Mouse (Mus musculus): ENCODE data around the gene Kcnab2. TPM values are rescaled to one million over a fixed set of nuclear protein-coding genes. Genes with fewer than 3 reads are reported as not detected.

Gene Kcnab2
- total RNA-seq, 2 experiments from 2014 or later: 3.9 to 4.7 TPM

DNA sequence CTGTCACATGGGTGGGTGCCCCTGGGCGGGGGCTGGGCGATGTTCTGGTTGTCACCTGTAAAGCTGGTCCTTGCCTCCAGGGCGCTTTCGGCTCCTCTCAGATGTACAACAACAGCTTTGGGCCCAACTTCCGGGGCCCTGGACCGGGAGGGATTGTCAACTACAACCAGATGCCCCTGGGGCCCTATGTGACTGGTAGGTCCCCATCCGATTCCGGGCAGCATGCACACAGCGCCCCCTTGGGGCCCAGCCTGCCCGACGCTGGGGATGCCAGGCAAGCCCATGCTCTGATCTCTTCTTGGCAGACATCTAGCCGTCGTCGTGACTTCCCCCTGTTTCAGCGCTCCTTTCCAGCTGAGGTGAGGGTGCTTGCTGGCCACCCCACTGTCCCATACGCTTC lies 92.0 kb downstream of the Kcnab2 start:
- peak; percentile 26 to 40 for DNase-seq

DNA sequence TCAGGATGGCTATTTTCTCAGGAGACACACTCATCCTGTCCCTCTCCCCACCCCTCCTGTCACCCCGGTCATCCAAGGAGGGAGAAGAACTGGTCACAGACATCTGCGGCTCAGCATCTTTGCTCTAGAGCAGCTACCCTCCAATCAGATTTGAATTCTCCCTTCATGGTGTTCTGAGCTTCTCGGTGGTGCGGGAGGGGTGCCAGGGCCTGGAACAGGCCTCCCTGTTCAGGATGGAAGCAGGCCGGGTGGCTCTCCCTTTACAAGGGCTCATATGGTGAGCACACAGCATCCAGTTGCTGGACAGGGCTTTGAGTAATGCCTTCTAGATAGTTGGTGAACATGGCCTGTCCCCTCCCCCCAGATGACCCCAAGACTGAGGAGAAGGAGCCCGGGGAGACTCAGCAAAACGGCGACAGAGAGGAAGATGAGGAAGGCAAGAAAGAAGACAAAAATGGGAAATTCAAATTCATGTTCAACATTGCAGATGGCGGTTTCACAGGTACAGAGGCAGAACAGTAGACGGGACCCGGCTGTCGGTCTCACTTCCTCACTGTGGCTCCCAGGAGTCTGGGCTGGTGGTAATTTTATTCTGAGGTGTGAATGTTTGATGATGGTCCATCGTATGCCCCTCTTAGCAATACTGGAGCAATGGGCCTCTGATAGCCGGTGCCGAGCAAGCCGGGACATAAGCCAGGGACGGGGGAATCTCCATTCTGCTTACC lies 95.0 kb downstream of the Kcnab2 start:
- DNase-seq: no peak

DNA sequence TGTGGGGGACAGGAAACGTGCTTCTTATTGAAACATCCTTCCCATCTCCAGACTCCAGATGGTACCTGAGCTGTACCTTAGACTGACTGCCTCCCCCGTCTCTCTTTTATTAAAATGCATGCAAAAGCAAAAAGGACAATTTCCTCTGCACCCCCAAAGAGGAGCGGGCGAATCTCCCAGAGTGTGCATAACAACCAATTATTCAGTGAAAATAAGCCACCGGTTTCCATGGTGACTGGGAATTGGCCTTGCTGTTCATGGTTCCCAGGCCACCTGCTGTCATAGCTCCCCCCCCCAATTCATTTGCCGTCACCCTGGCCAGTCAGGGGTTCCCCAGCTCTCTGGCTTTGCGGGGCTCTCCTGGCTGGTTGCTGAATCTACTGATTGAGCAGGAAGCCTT lies 112.4 kb downstream of the Kcnab2 start:
- no peak for DNase-seq

DNA sequence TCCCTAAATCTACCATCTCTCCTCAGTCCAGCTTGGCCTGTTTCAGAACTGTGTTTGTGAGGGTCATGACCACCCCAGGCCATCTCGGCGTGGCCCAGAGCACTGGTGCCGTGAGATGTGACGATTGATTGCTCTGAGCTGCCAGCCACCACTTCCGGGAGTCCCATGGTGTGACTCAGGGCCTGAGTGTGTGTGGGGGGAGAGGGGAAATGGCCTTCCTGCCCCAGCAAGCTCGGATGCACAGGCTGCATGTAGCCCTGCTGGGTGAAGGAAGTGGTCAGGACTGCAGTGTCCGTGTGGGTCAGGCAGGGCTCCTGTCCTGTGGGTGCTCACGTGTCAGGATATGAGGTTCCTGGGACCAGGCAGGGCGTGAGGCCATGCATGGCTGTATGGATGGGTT lies 115.5 kb downstream of the Kcnab2 start:
- peak in 1 of 2 experiments; percentile 10 for DNase-seq

DNA sequence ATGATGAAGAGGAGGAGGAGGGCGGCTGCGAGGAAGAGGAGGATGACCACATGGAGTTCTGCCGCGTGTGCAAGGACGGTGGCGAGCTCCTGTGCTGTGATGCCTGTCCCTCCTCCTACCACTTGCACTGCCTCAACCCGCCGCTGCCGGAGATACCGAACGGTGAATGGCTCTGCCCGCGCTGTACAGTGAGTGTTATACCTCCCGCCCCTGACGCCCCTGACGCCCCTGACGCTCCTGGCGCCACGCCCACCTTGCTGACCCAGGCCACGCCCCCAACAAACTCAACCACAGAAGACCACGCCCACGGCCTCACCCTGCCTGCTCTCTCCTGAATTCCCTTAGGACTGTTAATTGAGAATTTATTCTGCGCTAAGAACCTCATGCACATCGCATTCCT lies 116.8 kb downstream of the Kcnab2 start:
- peak; percentile 14 to 31 for DNase-seq

DNA sequence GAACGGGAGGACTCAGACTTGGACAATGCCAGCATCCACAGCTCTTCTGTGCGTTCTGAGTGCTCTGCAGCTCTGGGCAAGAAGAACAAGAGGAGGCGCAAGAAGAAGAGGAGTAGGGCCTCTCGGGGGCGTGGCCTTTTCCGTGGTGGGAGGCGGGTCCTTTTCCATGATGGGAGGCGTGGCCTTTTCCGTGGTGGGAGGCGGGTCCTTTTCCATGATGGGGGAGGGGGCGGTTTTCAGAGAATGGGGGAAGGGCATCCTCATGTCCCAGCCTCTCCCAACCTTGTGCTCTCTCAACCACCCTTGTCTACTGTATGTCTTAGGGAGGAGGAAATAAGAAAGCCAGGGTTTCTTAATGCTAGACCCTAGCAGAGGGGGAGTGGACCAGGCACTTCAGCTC lies 118.0 kb downstream of the Kcnab2 start:
- no peak for DNase-seq

DNA sequence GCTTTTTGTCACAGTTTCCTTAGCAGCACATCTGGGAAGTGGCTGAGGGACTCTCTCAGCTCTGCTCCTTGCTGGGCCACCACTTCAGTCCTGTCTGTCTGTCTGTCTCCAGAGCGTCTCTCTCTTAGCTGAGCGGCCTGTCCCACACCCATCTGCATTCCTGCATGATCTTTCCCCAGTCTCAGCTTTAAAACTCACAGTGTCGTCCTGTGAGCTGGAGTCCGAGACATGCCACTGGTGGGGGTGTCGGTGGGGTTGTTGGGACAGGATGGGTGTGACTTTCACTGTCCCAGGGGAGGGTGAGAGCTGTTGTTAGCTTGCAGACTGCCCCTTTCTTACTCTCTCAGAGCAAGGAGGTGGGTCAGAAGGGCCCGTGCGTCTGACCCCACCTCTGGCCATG lies 122.0 kb downstream of the Kcnab2 start:
- DNase-seq: no peak

DNA sequence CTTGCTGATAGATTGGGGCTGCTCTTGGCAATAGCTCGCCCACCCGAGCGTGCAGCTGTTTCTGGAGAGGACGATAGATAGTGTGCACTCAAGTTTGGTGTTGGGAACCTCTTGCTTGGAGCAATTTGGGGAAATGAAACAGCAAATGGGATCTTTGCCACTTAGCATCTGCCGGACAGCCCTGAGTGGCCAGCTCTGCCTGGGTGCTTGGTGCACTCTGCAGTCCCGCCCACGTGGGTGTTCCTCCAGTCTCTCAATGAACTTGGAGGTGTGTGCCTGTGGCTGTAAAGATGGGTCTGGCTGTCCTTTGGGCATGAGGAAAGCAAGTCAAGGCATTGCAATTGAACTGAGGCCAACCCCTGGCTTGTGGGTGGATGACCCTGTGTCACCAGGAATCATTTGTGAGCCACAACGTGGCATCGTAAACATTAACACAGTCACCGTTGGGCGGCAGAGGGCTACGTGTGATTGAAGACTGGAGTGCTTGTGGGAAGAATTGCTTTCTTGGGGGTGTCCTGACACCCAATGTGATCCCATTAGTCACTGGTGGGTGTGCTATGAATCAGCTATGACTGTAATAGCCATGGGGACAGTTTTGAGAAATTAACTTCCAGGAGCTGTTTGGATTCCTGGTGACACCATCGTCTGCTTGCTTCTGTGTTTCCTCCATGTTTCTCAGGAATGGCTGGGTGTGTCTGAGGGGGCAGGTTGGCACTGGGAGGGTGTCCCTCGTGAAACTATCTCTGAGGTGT lies 123.6 kb downstream of the Kcnab2 start:
- DNase-seq: no peak

DNA sequence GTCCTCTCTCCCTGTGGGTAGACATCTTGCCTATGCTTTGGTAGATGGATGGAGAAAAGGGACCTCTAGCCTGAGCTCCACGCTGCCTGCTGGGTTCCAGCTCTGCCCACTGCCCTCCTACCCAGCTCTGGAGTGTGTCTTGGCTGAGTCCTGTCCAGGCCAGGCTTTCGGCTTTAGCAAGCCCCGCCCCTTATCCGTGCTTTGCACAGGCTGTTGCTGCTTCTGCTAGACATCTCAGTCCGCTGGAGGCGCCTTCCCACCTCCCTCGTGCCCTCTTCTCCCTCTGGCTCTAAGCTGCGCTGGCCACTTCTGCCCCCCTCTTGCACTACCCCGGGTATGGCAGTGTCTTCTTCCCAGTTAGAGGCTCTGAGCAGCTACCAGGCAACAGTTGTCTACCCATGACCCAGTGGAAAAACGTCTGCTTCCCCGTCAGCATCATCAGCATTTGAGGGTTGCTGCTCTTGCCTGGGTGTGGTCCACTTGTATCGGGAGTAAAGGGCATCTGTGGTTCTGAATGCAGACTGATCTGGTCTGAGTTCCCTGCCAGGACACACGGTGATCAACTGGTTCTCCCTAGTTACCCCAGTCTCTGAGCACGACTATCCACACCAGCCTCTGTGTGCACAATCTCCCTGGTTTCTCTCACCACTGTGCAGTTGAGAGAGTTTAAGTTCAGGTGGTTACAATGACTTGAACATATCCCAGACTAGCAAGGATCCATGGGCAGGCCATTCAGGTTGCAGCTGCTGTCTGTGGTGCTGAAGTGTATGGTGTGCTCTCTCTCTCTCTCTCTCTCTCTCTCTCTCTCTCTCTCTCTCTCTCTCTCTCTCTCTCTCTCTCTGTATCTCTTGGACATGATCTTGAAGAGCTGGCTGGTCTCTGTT lies 126.0 kb downstream of the Kcnab2 start:
- peak in 1 of 2 experiments; percentile 18 for DNase-seq

DNA sequence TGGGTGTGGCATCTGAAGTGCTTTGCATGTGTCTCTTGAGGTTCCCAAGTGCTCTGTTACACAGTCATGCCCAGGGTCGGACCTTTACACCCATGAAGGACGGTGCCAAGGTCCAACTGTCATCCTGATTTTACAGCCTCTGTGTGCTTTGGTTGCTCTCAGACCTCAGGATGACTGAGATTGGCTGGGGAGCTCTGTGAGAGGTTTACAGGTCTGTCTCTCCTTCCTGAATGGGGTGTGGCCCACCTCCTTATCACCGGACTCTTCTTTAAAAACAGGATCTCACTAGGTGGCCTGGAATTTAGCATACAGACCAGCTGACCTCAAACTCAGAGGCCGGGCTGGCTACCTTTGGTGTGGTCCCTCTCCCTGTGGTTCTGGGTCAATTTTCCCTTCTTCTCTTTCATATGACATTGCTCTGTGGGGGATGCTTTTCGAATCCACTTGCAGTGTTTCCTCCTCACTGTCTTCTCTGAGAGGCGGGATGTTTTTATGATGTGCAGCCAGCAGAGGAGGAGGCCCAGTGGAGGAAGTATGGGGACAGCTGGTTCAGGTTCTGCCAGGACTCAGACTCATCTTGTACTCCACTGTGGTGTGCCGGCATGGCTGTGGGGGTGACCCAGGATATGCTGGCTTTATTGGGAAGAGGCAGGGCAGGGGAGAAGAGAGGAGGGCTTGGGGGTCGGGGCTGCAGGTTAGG lies 126.8 kb downstream of the Kcnab2 start:
- DNase-seq: no peak

DNA sequence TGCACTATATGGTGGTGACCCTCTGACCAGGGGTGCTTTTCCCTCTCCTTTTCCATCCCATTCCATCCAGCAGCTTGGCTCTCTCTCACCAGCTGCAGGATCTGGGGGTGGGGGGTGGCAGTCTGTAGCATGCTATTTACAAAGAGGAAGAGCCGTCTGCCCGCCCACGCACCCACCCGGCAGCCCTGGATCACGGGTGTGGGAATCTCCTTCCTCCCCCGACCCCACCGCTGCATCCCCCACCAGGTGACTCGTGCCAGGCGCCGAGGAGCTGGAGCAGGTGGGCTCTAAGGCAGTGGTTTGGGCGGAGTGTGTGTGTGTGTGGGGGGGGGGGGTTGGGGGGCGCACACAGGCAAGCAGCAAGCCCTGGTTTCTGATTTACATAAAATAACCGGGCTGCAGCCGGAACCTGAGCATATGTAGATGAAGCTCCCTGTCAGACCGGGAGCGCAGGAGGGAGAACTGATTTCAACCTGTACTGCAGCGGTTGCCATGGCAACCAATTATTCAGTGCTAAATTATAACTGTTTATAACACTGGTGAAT lies 127.8 kb downstream of the Kcnab2 start:
- no peak for DNase-seq

DNA sequence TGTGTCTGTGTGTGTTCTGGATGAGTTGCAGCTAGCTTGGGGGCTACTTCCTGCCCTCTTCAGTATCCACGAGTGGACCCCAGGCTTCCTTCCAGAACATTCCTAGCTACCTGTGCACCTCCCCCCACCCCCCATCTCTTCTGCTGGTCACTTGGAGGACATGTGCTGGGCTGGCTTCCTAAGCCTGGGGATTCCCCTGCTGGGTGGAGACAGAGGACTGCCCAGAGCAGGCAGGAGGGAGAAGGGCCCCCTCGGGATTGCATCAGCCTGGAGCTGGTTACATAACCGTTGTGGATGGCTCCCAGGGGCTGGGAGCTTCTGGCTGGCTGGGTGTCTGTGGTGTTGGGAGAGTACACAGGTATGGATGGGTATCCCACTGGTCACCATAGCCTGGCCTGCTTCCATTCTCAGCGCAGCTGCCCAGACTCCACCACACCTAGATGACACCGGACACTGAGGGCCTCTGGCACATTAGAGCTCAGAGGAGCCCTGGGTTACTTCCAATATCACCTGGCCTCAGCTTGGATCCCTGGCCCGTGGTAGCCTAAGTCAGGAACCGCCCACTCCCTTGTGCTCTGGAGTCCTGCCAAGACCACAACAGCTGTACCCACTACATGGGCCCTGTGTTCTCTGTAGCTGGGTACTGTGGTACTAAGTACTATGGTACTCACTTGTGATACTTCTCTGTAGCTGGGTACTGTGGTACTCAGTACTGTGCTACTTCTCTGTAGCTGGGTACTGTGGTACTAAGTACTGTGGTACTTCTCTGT lies 132.4 kb downstream of the Kcnab2 start:
- DNase-seq: peak; percentile 72 to 73

DNA sequence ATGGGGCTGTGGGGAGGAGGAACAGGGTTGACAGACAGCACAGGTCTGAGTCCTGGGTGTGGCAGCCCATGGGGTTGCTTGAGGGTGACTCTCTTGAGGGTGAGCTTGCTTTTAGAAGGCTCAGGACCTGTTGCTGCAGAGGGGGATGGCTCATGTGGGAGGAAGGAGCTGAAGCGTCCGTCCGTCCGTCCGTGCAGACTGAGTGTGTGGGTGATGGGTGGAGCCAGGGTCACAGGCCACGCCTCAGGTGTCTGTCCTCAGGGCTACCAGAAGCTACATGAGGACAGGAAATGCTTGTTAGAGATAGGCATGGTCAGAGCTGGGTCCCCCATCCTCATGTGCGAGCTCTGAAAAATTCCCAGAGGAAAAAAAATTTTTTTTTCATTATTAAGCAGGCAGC lies 133.0 kb downstream of the Kcnab2 start:
- no peak for DNase-seq

DNA sequence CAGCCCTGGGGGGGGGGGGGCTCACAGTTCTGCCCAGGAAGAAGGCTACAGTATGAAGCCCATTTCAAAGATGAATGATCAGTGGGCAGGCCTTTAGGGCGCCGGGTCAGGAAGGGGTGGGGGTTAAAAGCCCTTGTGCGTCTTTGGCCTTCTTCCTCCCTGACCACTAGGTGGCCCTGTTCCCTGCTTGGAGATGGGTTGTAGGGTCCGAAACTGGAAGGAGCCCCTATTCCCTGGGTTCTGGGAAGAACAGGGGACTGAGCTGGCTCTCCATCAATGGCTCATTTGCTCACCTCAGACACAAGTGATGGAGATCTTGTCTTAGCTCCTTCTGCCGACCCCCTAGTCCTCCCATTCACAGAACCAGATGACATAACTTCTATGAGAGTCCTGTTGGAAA lies 134.4 kb downstream of the Kcnab2 start:
- DNase-seq: peak in 1 of 2 experiments; percentile 48

Other genes starting within 250 kb of the Kcnab2 start
- 1 to 10 TPM; 4.7 to 7.2 TPM for gene Gpr153, start 203.6 kb downstream of the Kcnab2 start, total RNA-seq (2021)
- gene Hes3, start 186.2 kb downstream of the Kcnab2 start, total RNA-seq (2021): not detected
- gene Icmt, start 180.6 kb downstream of the Kcnab2 start, total RNA-seq (2021): 10 to 100 TPM; 49.0 to 50.2 TPM
- gene Rnf207, start 158.9 kb downstream of the Kcnab2 start, total RNA-seq (2021): under 1 TPM; 0.46 to 0.96 TPM
- gene Rpl22, start 152.1 kb downstream of the Kcnab2 start, total RNA-seq (2021): 100 to 1,000 TPM; 496 to 507 TPM
- gene Chd5, start 139.2 kb downstream of the Kcnab2 start, total RNA-seq (2021): 1 to 10 TPM; 5.0 to 5.4 TPM
- 1 to 10 TPM; 2.7 to 5.1 TPM for gene Nphp4, start 1.2 kb downstream of the Kcnab2 start, total RNA-seq (2021)

Measured in adrenal gland, postnatal 36 days (tissue).